Mouse (Mus musculus): ENCODE measurements around the gene Rabgap1l.

DNA sequence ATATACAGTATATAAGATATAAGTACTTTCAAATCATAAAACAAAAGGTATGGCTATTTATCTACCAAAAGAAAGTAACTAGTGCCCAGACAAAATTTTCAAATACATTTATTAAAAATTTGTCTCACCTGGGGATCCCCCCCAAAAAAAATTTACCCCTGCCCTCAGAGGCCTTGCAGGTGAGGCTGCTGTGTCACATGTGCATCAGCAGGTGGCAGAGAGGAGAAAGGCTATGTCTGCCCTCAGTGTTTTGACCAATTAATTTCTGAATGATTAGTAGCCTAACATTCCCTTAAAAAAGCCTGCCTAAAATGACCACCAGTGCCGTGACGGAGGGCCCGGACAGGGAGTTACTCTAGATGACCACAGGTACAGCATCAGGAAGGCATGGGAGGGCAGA is 147.6 kb downstream of the Rabgap1l start:
- no peak for TF ChIP-seq CTCF (conservative IDR thresholded peaks at IDR 0.05; ENCODE audit: low read length)
- no peak for TF ChIP-seq NANOG (IDR thresholded peaks at IDR 0.05; ENCODE audit: borderline replicate concordance, low read length)
- no peak for TF ChIP-seq POU5F1 (IDR thresholded peaks at IDR 0.05; ENCODE audit: borderline replicate concordance, low read length)

Measured in E14TG2a.4 (cell line).